Mouse (Mus musculus): Measurements from ENCODE around the gene C1qtnf5. TPM values are rescaled to one million over a fixed set of nuclear protein-coding genes. Genes with fewer than 3 reads are reported as not detected.

Gene C1qtnf5
- not detected for polyA plus RNA-seq (2017; shearing (Covaris generic))

GRCm38 (mm10) chr9:44107110-44107509 is at the start of gene C1qtnf5:
Gene C1qtnf5 (plus strand): TSS chr9:44107245.

GRCm38 (mm10) chr9:44066785-44067225 is 40.2 kb upstream of the C1qtnf5 start, which contains the start of gene Usp2:
Gene Usp2 (plus strand): TSS chr9:44067021.

GRCm38 (mm10) chr9:44101490-44101889 is 5.6 kb upstream of the C1qtnf5 start, which contains the start of gene Mfrp:
Gene Mfrp (plus strand): TSS chr9:44101729.

GRCm38 (mm10) chr9:44113105-44113789 is 6.2 kb downstream of the C1qtnf5 start, which contains the start of the genes Gm49380 and Rnf26:
Gene Gm49380 (minus strand): TSS chr9:44113500.
Gene Rnf26 (minus strand): TSS chr9:44113517.

GRCm38 (mm10) chr9:44134101-44134850 is 27.2 kb downstream of the C1qtnf5 start, which contains the start of gene Mcam:
Gene Mcam (plus strand): TSS chr9:44134469.

Other genes with a start within 250 kb of the C1qtnf5 start
- gene Thy1, start 63.9 kb upstream of the C1qtnf5 start, polyA plus RNA-seq (2017; shearing (Covaris generic)): 60.0 TPM
- gene Usp2, start 40.2 kb upstream of the C1qtnf5 start, polyA plus RNA-seq (2017; shearing (Covaris generic)): 25.7 TPM
- not detected for gene Mfrp, start 5.5 kb upstream of the C1qtnf5 start, polyA plus RNA-seq (2017; shearing (Covaris generic))
- gene Gm49380, start 6.3 kb downstream of the C1qtnf5 start, polyA plus RNA-seq (2017; shearing (Covaris generic)): not detected
- gene Rnf26, start 6.3 kb downstream of the C1qtnf5 start, polyA plus RNA-seq (2017; shearing (Covaris generic)): 20.6 TPM
- 0.70 TPM for gene Mcam, start 27.2 kb downstream of the C1qtnf5 start, polyA plus RNA-seq (2017; shearing (Covaris generic))
- 46.8 TPM for gene Cbl, start 126.8 kb downstream of the C1qtnf5 start, polyA plus RNA-seq (2017; shearing (Covaris generic))
- gene Ccdc153, start 133.4 kb downstream of the C1qtnf5 start, polyA plus RNA-seq (2017; shearing (Covaris generic)): not detected
- not detected for gene Pdzd3, start 144.2 kb downstream of the C1qtnf5 start, polyA plus RNA-seq (2017; shearing (Covaris generic))
- 2.9 TPM for gene Nlrx1, start 161.4 kb downstream of the C1qtnf5 start, polyA plus RNA-seq (2017; shearing (Covaris generic))
- not detected for gene Abcg4, start 181.4 kb downstream of the C1qtnf5 start, polyA plus RNA-seq (2017; shearing (Covaris generic))
- gene Hinfp, start 198.4 kb downstream of the C1qtnf5 start, polyA plus RNA-seq (2017; shearing (Covaris generic)): 49.0 TPM
- gene C2cd2l, start 213.0 kb downstream of the C1qtnf5 start, polyA plus RNA-seq (2017; shearing (Covaris generic)): 19.9 TPM
- gene Dpagt1, start 218.8 kb downstream of the C1qtnf5 start, polyA plus RNA-seq (2017; shearing (Covaris generic)): 6.6 TPM
- gene H2afx, start 227.4 kb downstream of the C1qtnf5 start, polyA plus RNA-seq (2017; shearing (Covaris generic)): 62.7 TPM
- 20.3 TPM for gene Hmbs, start 237.0 kb downstream of the C1qtnf5 start, polyA plus RNA-seq (2017; shearing (Covaris generic))

Measured in naive thymus-derived CD4-positive, alpha-beta T cell, adult 5 months (primary cell).